Mouse (Mus musculus) olfactory bulb, adult 2 months (tissue): ENCODE measurements at regions not wholly inside any gene's neighbourhood (a gene's known extent, or its start where the extent isn't known, plus 50 kb on each side); places are given as distances from the start of the nearest gene placed in this dataset.

Experiments
- CTCF ChIP-seq: fragments of 200-500 bp; IDR thresholded peaks from 2 replicates; pipeline ENCODE4 v1.5.1; 2012; ENCODE audit warnings: low read depth, mild to moderate bottlenecking, low read length, moderate library complexity; ENCODE audit not compliant: insufficient read depth
- POLR2A ChIP-seq: fragments of 200-500 bp; IDR thresholded peaks from 2 replicates; pipeline ENCODE4 v1.6.1; 2012; ENCODE audit warnings: mild to moderate bottlenecking, low read depth, low read length, moderate library complexity; ENCODE audit not compliant: insufficient read depth

- TF ChIP-seq CTCF: no peak
- no peak for TF ChIP-seq POLR2A
Observed at GRCm38 (mm10) chr5:133656837-133657236, 442.7 kb upstream of the Castor2 start.
